Mouse (Mus musculus): ENCODE data around the gene Arhgap1.
A peak's percentile ranks its signal among the peaks of the same experiment; 100 is the strongest.

Arhgap1 gene

GRCm38 (mm10) chr2:91659657-91660056, 10.0 kb downstream of the Arhgap1 start:
- no peaks in the 10 kb centered on the region for H3K27me3 ChIP-seq (ENCODE audit: control insufficient read depth, insufficient read depth, low read length, poor library complexity, severe bottlenecking)
- DNase-seq (ENCODE audit: low read depth, low spot score): no peak
- peaks cover 6% of the 10 kb centered on the region for H3K36me3 ChIP-seq (ENCODE audit: control insufficient read depth, insufficient read depth, low read length, poor library complexity, severe bottlenecking)

GRCm38 (mm10) chr2:91660981-91661380, 11.3 kb downstream of the Arhgap1 start:
- Histone ChIP-seq H3K27me3 (ENCODE audit: control insufficient read depth, insufficient read depth, low read length, poor library complexity, severe bottlenecking) (no peaks in the 10 kb centered on the region), H3K36me3 (ENCODE audit: control insufficient read depth, insufficient read depth, low read length, poor library complexity, severe bottlenecking) (peaks cover 4% of the 10 kb centered on the region)
- no peak for DNase-seq (ENCODE audit: low read depth, low spot score)

GRCm38 (mm10) chr2:91664780-91665179, 15.1 kb downstream of the Arhgap1 start:
- H3K36me3 ChIP-seq (ENCODE audit: control insufficient read depth, insufficient read depth, low read length, poor library complexity, severe bottlenecking): peaks cover 9% of the 10 kb centered on the region
- H3K27me3 ChIP-seq (ENCODE audit: control insufficient read depth, insufficient read depth, low read length, poor library complexity, severe bottlenecking): no peaks in the 10 kb centered on the region
- no peak for DNase-seq (ENCODE audit: low read depth, low spot score)

- Histone ChIP-seq H3K36me3 (ENCODE audit: control insufficient read depth, insufficient read depth, low read length, poor library complexity, severe bottlenecking) (peaks cover 8% of the 10 kb centered on the region), H3K27me3 (ENCODE audit: control insufficient read depth, insufficient read depth, low read length, poor library complexity, severe bottlenecking) (no peaks in the 10 kb centered on the region)
- no peak for DNase-seq (ENCODE audit: low read depth, low spot score)
Observed at GRCm38 (mm10) chr2:91666386-91666910, 16.8 kb downstream of the Arhgap1 start.

GRCm38 (mm10) chr2:91667747-91668146, 18.1 kb downstream of the Arhgap1 start:
- H3K27me3 ChIP-seq (ENCODE audit: control insufficient read depth, insufficient read depth, low read length, poor library complexity, severe bottlenecking): no peaks in the 10 kb centered on the region

GRCm38 (mm10) chr2:91669326-91669725, 19.7 kb downstream of the Arhgap1 start:
- no peak for DNase-seq (ENCODE audit: low read depth, low spot score)
- no peaks in the 10 kb centered on the region for H3K27me3 ChIP-seq (ENCODE audit: control insufficient read depth, insufficient read depth, low read length, poor library complexity, severe bottlenecking)
- peaks cover 8% of the 10 kb centered on the region for H3K36me3 ChIP-seq (ENCODE audit: control insufficient read depth, insufficient read depth, low read length, poor library complexity, severe bottlenecking)

More at GRCm38 (mm10) chr2:91667747-91668146, 18.1 kb downstream of the Arhgap1 start:
- DNase-seq (ENCODE audit: low read depth, low spot score): no peak
- peaks cover 6% of the 10 kb centered on the region for H3K36me3 ChIP-seq (ENCODE audit: control insufficient read depth, insufficient read depth, low read length, poor library complexity, severe bottlenecking)

GRCm38 (mm10) chr2:91670038-91670437, 20.4 kb downstream of the Arhgap1 start:
- DNase-seq (ENCODE audit: low read depth, low spot score): no peak

GRCm38 (mm10) chr2:91673587-91673986, 23.9 kb downstream of the Arhgap1 start:
- Histone ChIP-seq H3K27me3 (ENCODE audit: control insufficient read depth, insufficient read depth, low read length, poor library complexity, severe bottlenecking) (no peaks in the 10 kb centered on the region), H3K36me3 (ENCODE audit: control insufficient read depth, insufficient read depth, low read length, poor library complexity, severe bottlenecking) (peaks cover 19% of the 10 kb centered on the region)
- DNase-seq (ENCODE audit: low read depth, low spot score): no peak

More at GRCm38 (mm10) chr2:91670038-91670437, 20.4 kb downstream of the Arhgap1 start:
- Histone ChIP-seq H3K36me3 (ENCODE audit: control insufficient read depth, insufficient read depth, low read length, poor library complexity, severe bottlenecking) (peaks cover 8% of the 10 kb centered on the region), H3K27me3 (ENCODE audit: control insufficient read depth, insufficient read depth, low read length, poor library complexity, severe bottlenecking) (no peaks in the 10 kb centered on the region)

GRCm38 (mm10) chr2:91674895-91675294, 25.2 kb downstream of the Arhgap1 start:
- DNase-seq (ENCODE audit: low read depth, low spot score): no peak
- Histone ChIP-seq H3K36me3 (ENCODE audit: control insufficient read depth, insufficient read depth, low read length, poor library complexity, severe bottlenecking) (peaks cover 17% of the 10 kb centered on the region), H3K27me3 (ENCODE audit: control insufficient read depth, insufficient read depth, low read length, poor library complexity, severe bottlenecking) (no peaks in the 10 kb centered on the region)

- DNase-seq (ENCODE audit: low read depth, low spot score): no peak
Observed at GRCm38 (mm10) chr2:91676420-91676819, 26.8 kb downstream of the Arhgap1 start.

GRCm38 (mm10) chr2:91676961-91677360, 27.3 kb downstream of the Arhgap1 start:
- Histone ChIP-seq H3K36me3 (ENCODE audit: control insufficient read depth, insufficient read depth, low read length, poor library complexity, severe bottlenecking) (peaks cover 18% of the 10 kb centered on the region), H3K27me3 (ENCODE audit: control insufficient read depth, insufficient read depth, low read length, poor library complexity, severe bottlenecking) (no peaks in the 10 kb centered on the region)
- DNase-seq (ENCODE audit: low read depth, low spot score): no peak

More at GRCm38 (mm10) chr2:91676420-91676819, 26.8 kb downstream of the Arhgap1 start:
- H3K27me3 ChIP-seq (ENCODE audit: control insufficient read depth, insufficient read depth, low read length, poor library complexity, severe bottlenecking): no peaks in the 10 kb centered on the region
- H3K36me3 ChIP-seq (ENCODE audit: control insufficient read depth, insufficient read depth, low read length, poor library complexity, severe bottlenecking): peaks cover 17% of the 10 kb centered on the region

- Histone ChIP-seq H3K27me3 (ENCODE audit: control insufficient read depth, insufficient read depth, low read length, poor library complexity, severe bottlenecking) (no peaks in the 10 kb centered on the region), H3K36me3 (ENCODE audit: control insufficient read depth, insufficient read depth, low read length, poor library complexity, severe bottlenecking) (peaks cover 12% of the 10 kb centered on the region)
- peak; percentile 33 for DNase-seq (ENCODE audit: low read depth, low spot score)
Observed at GRCm38 (mm10) chr2:91682850-91683249, 33.2 kb downstream of the Arhgap1 start.

GRCm38 (mm10) chr2:91683919-91684318, 34.3 kb downstream of the Arhgap1 start:
- no peaks in the 10 kb centered on the region for H3K27me3 ChIP-seq (ENCODE audit: control insufficient read depth, insufficient read depth, low read length, poor library complexity, severe bottlenecking)
- no peak for DNase-seq (ENCODE audit: low read depth, low spot score)
- peaks cover 5% of the 10 kb centered on the region for H3K36me3 ChIP-seq (ENCODE audit: control insufficient read depth, insufficient read depth, low read length, poor library complexity, severe bottlenecking)

GRCm38 (mm10) chr2:91689452-91689851, 39.8 kb downstream of the Arhgap1 start:
- no peak for DNase-seq (ENCODE audit: low read depth, low spot score)
- Histone ChIP-seq H3K27me3 (ENCODE audit: control insufficient read depth, insufficient read depth, low read length, poor library complexity, severe bottlenecking) (no peaks in the 10 kb centered on the region), H3K36me3 (ENCODE audit: control insufficient read depth, insufficient read depth, low read length, poor library complexity, severe bottlenecking) (peaks cover 7% of the 10 kb centered on the region)

- no peak for DNase-seq (ENCODE audit: low read depth, low spot score)
- H3K36me3 ChIP-seq (ENCODE audit: control insufficient read depth, insufficient read depth, low read length, poor library complexity, severe bottlenecking): peaks cover 6% of the 10 kb centered on the region; the same call in 1 of the 2 replicates
- no peaks in the 10 kb centered on the region for H3K27me3 ChIP-seq (ENCODE audit: control insufficient read depth, insufficient read depth, low read length, poor library complexity, severe bottlenecking)
Observed at GRCm38 (mm10) chr2:91695436-91696224, 46.0 kb downstream of the Arhgap1 start.

All from splenic B cell, adult 2 months (primary cell).